Mouse (Mus musculus): Measurements from ENCODE around the gene Fcrla.

GRCm38 (mm10) chr1:170871402-170871801, 56.0 kb downstream of the Fcrla start:
- TF ChIP-seq POLR2A (IDR thresholded peaks at IDR 0.05; ENCODE audit: extremely low read depth, insufficient read depth, low read length), result no peak
- TF ChIP-seq CTCF (IDR thresholded peaks at IDR 0.05; ENCODE audit: extremely low read depth, insufficient read depth, low read length), result no peak

Measured in cortical plate, adult 2 months (tissue).